Mouse (Mus musculus) T-helper 2 cell (primary cell): ENCODE measurements around the gene Fgfr1op.
"Not testable (repeated sequence)": the region's sequence is repeated elsewhere in the genome, so short reads cannot be mapped to it uniquely, and the experiment has no call there.

ENCODE experiments used
- in situ Hi-C: fragments of 300-600 bp; cut with MboI, MseI; formaldehyde crosslinking; loops from one replicate; pipeline ENCODE4 v1.15.1; 2025; ENCODE audit warnings: high pct_unique_total_duplicates

Gene Fgfr1op

DNA sequence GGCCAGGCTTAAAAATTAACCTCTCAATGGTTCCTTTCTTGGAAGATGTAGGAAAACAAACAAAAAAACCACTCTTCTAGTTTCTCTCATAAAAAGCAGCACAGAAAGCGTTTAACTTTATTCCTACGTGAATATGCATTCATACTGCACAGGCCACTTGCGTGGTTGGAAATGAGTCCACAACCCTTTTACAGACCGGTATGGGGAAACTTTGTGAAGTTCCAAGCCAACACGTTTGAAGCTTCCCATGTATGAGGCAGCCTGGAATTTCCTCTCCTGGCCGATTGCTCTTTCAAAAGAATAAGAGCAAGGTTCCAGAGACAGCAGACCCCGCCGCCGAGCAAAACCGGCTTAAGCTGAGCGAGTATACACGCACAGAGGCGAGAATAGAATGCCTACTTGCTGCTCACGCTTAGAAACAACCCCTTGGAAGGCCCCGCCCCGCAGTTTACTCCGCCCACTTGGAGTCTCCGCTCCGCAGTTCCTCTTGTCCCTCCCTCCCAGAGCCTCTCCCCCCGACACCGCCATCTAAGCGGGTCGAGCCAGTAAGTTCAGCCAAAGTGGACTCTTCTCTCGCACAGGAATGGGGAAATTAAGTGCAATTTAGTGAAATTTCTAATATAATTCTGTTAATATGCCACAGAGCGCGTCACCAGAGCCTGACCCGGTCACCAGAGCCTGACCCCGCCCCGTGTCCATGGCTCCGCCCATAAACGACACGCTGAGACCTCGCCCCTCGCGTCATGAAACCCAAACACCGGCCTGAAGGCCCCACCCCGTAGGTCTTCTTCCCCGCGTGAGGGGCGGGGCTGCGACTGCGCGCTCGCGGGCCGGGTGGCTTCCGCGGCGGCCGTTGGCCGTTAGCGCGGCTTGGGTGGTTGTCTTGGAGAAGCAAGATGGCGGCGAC is at the start of gene Fgfr1op:
Gene Fgfr1op, plus strand, starts transcription at position 801 of the 907 bp plus-strand sequence.
- in situ Hi-C loops = loop anchor here (5.0 to 25.0 kb wide), 2 partner anchors 303 to 1203 kb away; partner anchors contain the start of gene Tagap1

DNA sequence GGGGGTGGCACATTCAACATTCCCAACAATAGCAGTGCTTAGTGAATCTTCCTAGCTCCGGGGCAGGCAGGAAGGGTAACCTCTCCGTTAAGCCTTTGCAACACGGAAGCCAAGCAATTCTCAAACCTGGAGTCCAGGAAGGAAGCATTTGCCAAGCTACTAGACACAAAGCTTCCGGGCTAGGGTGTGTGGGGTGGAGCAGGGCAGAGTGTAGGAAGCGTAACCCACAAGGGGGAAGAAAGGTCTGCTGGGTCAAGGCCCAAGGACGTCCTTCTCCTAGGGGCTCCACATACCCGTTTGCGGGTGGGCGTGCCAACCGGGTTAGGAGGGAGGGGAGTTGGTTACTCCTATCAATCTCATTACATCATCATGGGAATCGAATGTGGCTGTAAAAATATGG is 48.9 kb upstream of the Fgfr1op start:
- in situ Hi-C loops = not testable (repeated sequence)

DNA sequence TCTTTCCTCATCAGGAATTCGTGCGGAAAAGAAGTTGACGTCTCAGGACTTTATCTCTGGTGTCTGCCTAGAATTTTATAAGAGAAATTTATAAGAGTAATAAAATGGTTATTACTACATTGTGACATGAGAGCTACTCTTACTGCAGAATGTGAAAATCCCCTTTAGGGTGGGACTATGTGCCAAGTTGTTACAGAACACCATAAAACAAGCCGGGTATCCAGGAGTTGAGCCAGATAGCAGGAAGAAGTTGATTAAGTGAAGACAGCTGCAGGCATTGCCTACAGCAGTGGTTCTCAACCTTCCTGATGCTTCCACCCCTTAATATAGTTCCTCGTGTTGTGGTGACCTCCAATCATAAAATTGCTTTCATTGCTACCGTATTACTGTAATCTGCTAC is 48.4 kb upstream of the Fgfr1op start:
- in situ Hi-C loops = not testable (repeated sequence)

DNA sequence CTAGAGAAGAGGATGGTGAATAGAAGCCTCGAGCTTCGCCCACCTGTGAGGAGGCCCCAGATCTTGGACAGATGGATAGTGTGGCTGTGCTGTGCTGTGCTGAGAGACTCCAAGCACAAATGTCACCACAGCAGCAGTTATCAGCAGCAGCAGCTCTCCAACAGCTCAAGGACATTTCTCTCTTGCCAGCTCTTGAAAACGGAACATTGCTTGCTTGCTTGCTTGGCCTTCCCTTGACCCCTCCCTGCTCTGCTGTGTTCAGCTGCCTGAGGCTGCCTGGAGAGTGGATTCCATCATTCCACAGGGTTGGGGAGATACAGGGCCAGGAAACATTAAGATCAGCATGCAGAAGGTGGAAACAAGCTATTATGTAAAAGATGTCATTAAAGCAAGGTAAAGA is 42.3 kb upstream of the Fgfr1op start:
- in situ Hi-C loops = not testable (repeated sequence)

DNA sequence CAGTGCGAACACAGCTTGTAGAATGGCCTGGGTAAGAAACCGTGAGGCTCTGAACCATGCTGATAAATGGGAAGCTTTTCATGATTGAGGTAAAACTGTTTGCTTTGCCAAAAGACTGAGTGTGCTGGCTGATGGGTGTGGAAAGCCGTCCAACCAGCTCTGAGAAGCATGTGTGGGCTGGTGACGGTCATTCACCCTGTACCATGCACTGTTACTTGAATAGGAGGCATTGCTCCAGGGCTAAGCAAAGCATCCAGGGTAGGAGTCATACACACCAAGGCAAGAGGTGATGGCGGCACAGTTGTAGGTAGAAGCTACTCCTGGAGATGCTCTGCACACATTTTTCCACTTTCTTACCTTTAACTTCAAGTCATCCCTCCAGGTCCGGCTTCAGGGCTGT is 40.7 kb upstream of the Fgfr1op start:
- in situ Hi-C loops = not testable (repeated sequence)

DNA sequence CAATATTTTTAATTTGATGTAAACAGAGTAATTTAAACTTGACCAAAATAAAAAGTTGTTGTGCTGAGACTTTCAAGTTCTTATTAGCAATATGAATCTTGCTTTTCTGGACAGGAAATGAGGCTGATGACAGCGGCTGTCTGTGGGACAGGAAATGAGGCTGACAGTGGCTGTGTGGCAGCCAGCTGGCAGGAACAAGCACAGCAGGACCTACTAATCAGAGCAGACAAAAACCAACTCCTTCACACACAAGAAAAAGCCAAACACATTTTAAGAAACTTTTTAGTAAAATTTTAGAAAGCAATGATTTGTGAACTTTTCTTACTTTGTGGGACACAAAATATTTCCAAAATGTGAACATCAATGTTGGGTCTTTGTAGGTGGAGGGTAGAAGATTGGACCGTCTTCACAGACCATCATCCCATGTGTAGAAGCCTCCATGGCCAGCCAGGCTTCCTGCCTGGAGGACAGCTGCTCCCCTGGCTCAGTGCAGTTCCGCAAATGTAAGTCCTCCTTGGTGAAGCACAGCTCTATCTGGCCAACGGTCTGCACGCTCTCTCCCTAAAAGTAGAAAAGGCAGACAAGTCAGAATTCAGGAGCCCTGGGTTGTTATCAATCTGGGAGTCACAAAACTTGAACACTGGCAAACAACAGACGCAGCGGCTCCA is 36.8 kb upstream of the Fgfr1op start:
- in situ Hi-C loops = not testable (repeated sequence)

DNA sequence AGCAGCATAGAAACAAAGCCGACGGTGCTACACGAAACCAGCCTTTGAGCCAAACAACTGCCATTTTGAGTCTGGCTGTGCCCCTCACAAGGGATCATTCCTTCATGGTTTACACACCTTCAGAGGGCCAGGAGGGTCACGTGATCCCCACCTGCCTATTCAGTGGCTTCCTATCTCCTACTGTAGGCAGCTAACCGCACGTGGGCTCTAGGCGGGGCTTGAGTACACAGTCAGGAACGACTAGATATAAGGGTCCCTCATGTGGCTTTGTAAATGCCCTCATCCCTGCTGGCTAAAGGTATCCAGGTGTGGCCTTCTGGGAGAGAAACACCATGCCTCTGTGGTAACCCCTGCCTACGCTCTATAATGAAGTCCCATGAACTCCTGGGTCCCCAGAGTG is 35.7 kb upstream of the Fgfr1op start:
- in situ Hi-C loops = not testable (repeated sequence)

DNA sequence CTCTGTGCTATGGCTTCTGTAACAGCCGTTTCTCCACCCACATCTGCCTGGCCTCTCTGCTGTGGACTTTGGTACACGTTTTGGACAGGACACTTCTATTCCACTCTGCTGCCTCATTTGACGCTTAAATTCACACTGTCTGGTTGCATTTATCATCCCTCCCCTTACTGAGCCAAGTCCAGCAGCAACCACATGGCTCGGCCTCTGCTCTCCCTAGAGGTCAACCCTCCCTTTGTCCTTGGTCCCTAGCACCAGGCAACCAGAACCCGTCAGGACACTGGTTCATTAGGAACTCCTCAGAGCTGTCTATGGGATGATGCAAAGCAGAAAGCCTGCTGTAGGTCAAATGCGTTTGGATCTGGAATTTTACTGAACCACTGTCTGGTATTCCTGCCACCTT is 34.5 kb upstream of the Fgfr1op start:
- in situ Hi-C loops = loop anchor here (5.0 kb wide), 1 partner anchor 1134 kb away; no protein-coding TSS in a partner anchor

DNA sequence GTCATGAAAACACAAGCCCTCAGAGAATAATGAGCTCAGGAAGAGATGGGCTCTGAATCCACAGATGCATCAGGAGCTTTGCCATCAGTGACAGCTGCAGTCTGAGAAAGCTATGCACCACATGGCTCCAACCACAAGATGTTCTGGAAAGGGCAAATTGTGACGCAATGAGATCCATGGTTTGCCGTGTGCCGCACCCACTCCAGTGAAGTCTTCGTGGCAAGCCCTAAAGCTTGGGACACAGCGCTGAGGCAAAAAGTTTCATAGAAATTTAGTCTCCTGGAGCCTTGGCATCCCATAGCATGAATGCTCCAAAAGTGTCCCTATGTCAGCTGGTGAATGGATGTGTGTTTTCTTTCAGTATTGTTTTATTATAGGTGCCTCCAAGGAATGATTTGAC is 27.2 kb upstream of the Fgfr1op start:
- in situ Hi-C loops = not testable (repeated sequence)

DNA sequence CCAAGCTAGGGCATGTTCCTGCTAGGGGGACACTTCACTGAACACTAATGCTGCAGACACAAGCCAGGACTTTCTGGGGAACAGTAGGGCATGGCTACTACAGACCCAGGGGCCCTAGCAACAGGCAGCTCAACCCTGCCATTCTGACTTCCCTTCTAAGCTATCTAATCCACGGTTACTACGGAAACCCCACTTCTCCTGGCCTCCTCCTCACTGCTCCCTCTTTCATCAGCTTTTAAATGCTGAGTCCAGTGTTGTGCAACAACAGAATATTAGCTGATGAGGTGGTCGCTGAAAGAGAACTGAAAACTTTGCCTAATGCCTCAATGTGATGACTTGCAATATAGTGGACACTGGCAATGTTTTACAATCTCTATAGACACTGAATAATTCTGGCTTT is 25.1 kb upstream of the Fgfr1op start:
- in situ Hi-C loops = not testable (repeated sequence)

DNA sequence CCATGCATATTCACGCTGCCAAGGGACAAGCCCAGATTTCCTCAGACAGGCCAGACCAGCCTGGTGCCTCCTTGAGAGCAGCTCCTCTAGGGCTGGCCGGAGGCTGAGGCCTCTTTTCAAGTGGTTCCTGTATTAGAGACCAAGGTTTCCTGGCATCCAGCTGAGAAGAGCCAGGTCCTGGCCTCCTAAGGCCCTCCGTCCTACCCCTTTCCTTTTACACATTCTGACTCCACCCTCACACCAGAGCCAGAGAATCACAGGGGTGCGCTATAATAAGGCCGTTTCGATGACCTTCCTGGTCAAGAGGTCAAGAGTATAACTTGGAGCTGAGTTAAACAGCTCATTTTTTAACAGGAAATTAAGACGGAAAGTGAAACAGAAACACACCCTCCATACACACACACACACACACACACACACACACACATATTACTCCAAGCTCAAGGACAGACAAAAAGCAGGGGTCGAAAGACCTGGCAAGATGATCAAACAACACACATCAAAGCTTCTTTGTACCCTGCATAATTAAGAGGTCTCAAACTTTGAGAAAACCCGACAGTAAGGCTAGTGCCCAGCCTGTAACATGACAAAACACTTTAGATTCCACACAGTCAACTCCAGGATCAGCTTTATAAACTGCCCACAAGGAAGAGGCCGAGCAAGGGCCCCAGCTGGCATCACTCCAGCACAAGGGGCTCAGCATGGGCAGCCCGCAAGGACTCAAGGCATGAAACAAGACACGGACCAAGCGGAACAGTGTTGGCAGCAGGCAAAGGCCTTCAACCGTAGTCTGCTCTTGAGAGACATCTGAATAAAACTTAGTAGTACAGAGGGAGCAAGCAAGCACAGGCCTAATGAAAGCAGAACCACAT is 21.3 kb upstream of the Fgfr1op start:
- in situ Hi-C loops = not testable (repeated sequence)

DNA sequence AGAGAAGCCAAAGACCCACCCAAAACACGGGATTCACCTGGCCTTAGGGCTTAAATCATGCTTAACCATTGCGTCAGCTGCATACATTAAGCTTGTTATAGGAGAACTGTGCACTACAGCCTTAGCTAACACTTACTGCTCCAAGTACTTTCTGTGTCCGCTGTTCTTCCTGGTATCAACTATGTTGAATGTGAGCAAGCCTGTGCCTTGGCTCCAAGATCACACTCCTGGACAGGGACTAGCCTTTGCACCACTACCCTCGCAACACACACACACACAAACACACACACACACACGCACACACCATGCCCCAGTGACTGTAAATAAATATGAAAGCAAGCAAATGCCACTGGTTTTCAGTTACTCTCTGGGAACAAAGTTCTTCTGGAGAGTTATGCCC is 18.4 kb upstream of the Fgfr1op start:
- in situ Hi-C loops = not testable (repeated sequence)

DNA sequence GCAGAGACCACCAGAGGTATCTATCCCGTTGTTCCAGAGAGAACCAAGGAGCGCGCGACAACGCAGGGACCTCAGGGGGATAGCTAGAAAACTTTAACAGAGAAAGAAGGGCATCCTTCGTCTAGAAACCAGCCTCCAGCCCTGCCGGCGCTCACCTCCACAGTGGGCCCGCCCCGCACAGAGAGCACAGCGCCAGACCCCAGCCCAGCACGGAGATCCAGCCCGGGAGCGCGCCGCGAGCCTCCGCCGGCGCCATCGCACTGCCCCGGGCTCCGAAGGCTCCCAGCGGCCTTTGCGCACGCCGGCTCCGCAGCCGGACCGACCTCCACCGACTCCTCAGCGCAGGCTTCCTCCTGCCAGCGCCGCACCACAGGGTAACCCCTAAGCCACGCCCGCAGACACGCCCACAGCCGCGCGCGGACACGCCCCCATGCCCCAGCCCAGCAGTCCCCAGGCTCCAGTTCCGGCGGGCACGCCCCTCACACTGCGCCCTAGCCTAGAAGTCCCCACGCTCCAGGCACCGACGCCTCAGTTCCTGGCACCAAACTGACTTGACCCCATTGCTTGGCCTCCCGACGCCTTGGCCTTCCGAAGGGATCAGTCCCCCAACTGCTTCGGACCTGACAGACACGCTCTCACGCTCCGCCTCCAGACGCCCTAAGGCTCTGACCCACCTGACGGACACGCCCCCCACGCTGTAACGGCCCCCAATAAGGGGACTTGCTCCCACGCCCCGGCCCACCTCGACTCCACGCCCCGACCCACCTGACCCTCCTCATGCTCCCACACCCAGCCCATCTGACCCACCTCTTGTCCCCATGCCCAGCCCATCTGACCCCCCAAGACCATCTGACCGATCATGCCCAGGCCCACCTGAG is 17.6 kb upstream of the Fgfr1op start, which contains the start of the genes Gm49673 and Rnaset2a:
Gene Gm49673, minus strand, starts transcription at position 350 of the 878 bp plus-strand sequence.
Gene Rnaset2a, minus strand, starts transcription at position 659 of the 878 bp plus-strand sequence.
- in situ Hi-C loops = not testable (repeated sequence)

DNA sequence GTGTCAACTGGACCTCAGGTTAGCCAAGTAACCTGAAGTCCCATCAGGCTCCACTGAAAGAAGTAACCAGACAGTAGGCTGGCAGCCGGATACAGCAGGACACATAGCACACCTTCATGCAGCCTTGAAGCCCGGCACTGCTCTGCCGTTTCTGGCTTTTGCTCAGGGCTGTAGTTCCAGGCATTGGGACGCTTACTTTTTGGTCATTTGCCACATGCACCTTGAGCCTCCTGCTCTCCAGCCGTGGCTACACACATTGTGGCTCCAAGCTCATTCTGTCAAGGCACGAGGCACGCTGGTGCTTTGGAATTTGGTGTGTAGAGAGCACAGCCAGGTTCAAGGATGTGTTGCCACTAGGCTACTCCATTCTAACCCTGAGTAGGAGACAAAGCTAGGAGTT is 10.3 kb upstream of the Fgfr1op start:
- in situ Hi-C loops = loop anchor here (25.0 kb wide), 1 partner anchor 293 kb away; no protein-coding TSS in a partner anchor

DNA sequence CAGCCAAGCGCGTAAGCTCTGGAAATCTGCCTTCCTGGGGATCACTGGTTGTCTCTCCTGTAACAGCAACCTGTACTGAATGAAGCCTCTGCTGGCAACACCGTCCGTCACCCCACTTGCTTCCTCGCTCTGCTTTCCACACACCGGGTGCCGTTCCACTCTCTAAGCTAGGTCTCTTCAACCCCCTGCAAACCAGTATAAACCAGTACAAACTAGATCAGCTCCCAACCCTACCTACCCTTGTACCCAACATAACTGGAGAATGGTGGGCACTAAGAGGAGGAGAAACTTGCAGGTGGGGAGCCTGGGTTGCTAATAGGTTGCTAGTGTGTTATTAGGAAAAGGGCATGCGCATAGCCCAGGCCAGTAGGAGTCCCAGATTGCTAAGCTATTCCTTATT is 9.3 kb upstream of the Fgfr1op start:
- in situ Hi-C loops = loop anchor here (25.0 kb wide), 1 partner anchor 294 kb away; no protein-coding TSS in a partner anchor

DNA sequence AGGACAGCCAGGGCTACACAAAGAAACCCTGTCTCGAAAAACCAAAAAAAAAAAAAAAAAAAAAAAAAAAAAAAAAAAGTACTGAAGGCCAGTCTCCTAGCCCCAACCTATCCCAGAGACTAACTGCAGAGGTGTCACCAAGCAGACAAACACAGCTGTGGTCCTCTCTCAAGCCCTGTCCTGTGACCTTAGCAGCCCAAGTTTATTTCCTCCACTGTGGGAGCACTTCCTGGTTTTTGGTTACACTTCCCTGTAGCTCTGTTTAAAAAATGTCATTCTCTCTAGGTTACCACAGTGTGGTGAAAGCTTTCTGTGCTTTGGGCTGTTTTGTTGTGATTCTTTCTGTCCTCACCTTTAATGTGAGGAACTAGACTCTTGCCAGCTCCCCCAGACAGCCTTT is 6.7 kb upstream of the Fgfr1op start:
- in situ Hi-C loops = loop anchor here (25.0 kb wide), 1 partner anchor 296 kb away; no protein-coding TSS in a partner anchor

DNA sequence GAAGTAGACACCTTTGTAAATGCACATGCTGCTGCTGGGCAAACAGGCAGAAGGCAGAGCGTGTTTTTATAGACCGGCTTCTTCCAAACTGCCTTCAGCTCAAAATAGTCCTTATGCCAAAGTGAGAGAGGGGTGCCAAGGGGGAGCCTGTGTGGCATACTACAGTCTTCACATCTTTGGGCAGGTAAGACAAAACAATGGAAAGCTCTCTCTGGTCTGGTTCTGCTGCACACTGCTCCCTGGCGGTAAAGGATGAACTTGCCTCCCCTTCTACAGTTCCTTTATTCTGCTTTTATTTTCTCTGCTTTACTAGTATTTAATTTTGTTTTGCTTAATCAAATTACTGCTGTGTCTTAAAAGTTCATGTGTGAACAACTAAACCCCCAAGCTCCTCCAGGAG is 4.3 kb upstream of the Fgfr1op start:
- in situ Hi-C loops = loop anchor here (5.0 to 25.0 kb wide), 2 partner anchors 299 to 1199 kb away; partner anchors contain the start of gene Tagap1

DNA sequence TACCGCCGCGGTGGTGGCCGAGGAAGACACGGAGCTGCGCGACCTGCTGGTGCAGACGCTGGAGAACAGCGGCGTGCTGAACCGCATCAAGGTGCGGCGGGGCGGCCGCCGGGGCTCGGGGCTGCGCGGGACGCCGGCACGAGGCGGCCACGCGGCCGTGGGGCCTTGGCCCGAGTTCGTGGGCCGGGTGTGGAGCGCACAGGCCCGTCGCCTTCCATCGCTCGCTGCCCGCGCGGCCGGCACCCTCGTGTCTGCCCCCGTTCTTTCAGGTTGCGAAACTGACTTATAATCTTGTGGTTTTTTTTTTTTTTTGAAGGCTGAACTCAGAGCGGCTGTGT is 276 bp downstream of the Fgfr1op start:
- in situ Hi-C loops = loop anchor here (25.0 kb wide), 1 partner anchor 303 kb away; no protein-coding TSS in a partner anchor

DNA sequence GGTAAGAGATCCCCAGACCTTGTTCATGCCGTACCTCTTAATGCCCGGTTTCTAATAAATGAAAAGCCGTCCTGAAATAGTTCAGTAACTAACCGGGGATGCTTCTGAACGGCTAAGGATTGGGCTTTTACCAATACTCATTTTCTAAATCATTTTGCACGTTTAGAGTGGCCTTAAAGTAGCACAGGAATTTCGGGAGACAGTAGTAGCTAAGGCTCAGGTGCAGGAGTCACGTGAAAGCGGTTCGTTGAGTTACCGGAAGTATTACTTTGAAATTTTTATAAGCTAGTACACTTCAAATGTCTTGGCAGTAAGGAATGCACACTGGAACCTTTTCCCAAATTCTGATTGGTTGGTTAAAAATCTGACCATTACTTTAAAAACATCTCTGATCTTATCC is 676 bp downstream of the Fgfr1op start:
- in situ Hi-C loops = loop anchor here (25.0 kb wide), 1 partner anchor 304 kb away; no protein-coding TSS in a partner anchor

DNA sequence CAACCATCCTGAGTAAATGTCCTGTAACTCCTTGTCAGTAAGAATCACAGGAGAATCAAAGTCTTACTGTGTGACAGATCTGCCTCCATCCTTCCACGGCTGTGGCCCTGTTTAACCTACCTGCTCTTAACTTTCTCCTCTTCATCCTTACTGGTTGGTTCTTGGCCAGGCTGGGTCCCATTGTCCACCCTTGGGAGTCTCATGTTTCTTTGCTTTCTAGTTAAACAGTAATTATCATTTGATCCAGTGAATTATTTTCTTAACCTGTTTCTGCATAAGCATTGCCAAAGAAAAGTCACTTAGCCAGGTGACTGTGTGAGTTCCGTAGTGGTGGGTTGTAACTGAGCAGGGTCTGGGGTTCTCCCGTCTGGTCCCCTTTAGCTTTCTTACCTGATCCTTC is 1.2 kb downstream of the Fgfr1op start:
- in situ Hi-C loops = loop anchor here (25.0 kb wide), 1 partner anchor 304 kb away; no protein-coding TSS in a partner anchor
